Mouse (Mus musculus) liver, postnatal 0 days (tissue): ENCODE data around the gene Mri1. TPM values are rescaled to one million over a fixed set of nuclear protein-coding genes. Genes with fewer than 3 reads are reported as not detected.

Experiments
- ATAC-seq: fragments of 200-750 bp; cut with Nextera tagmentation; 2 replicates; pipeline ENCODE4 v1.8.0; 2017; ENCODE audit warnings: mild to moderate bottlenecking, moderate library complexity
- DNase-seq: peaks from one replicate; pipeline ENCODE4 v3.0.0-alpha.2; 2016
- H3K27ac ChIP-seq: fragments of 300-500 bp; sonication (generic); 2 replicates; pipeline ENCODE4 v1.5.1; 2014; ENCODE audit warnings: antibody characterized with exemption, moderate library complexity, mild to moderate bottlenecking, low read depth
- H3K27me3 ChIP-seq: fragments of 300-500 bp; sonication (generic); 2 replicates; pipeline ENCODE4 v1.6.1; 2014; ENCODE audit warnings: low read length, control low read depth, mixed read lengths; ENCODE audit not compliant: insufficient read depth
- H3K36me3 ChIP-seq: fragments of 300-500 bp; sonication (generic); replicated peaks from 2 replicates; pipeline ENCODE4 v1.6.1; 2014; ENCODE audit warnings: mild to moderate bottlenecking, control low read depth, low read length, moderate library complexity, mixed read lengths; ENCODE audit not compliant: insufficient read depth
- H3K4me1 ChIP-seq: fragments of 300-500 bp; sonication (generic); 2 replicates; pipeline ENCODE4 v1.6.1; 2014; ENCODE audit warnings: antibody characterized with exemption, mild to moderate bottlenecking, control low read depth; ENCODE audit not compliant: insufficient read depth
- H3K4me2 ChIP-seq: fragments of 300-500 bp; sonication (generic); 2 replicates; pipeline ENCODE4 v1.6.1; 2014; ENCODE audit warnings: low read depth, mild to moderate bottlenecking, low read length, moderate library complexity, mixed read lengths
- H3K4me3 ChIP-seq: fragments of 300-500 bp; sonication (generic); 2 replicates; pipeline ENCODE4 v1.5.1; 2014; ENCODE audit warnings: low read depth, low read length
- H3K9ac ChIP-seq: fragments of 300-500 bp; sonication (generic); replicated peaks from 2 replicates; pipeline ENCODE4 v1.6.1; 2014; ENCODE audit warnings: mild to moderate bottlenecking, moderate library complexity
- H3K9me3 ChIP-seq: fragments of 300-500 bp; sonication (generic); 2 replicates; pipeline ENCODE4 v1.6.1; 2016; ENCODE audit warnings: mild to moderate bottlenecking, control low read depth, low read length, mixed read lengths
- CTCF ChIP-seq: sonication (generic); IDR thresholded peaks from 2 replicates; pipeline ENCODE4 v1.5.1; 2016; ENCODE audit warnings: antibody characterized with exemption, low read depth
- EP300 ChIP-seq: IDR thresholded peaks from 2 replicates; pipeline ENCODE4 v1.6.1; 2016; ENCODE audit warnings: antibody characterized with exemption, low read depth, mild to moderate bottlenecking
- WGBS: fragments of 180-500 bp; shearing (Covaris S2); extraction: QIAGEN DNeasy Blood & Tissue Kit; methylation state at CpG from one replicate; pipeline ENCODE4 v1.1.7; 2014; ENCODE audit not compliant: insufficient replicate concordance; 5-methylcytosine and 5-hydroxymethylcytosine counted together
- microRNA counts: library from miRNA; unstranded; fragments of <30 nt; microRNA quantifications from one replicate; lab custom pipeline; 2015
- microRNA-seq: library from miRNA; unstranded; fragments of <30 nt; microRNA quantifications from one replicate; pipeline ENCODE4, GENCODE M21; 2016
- polyA plus RNA-seq: library from polyadenylated mRNA; unstranded; fragments of >200 nt; fragmentation: Nextera tagmentation; extraction: Ambion mirVana; gene quantifications from 2 replicates; pipeline ENCODE4 v1.2.1, GENCODE M21; 2015

The Mri1 gene
- polyA plus RNA-seq, 1 experiment from 2014 or later = 41.9 TPM

- no peak for TF ChIP-seq CTCF
- TF ChIP-seq EP300 = no peak
- 0 out of 2 replicates have a peak, but pooled peaks cover 3% of the 10 kb centered on the region for H3K36me3 ChIP-seq
- H3K9me3 ChIP-seq = no peaks in the 10 kb centered on the region
- peak overlapping the region; percentile 95 for H3K27ac ChIP-seq
- H3K27me3 ChIP-seq = peaks cover 9% of the 10 kb centered on the region; the same call in 1 of the 2 replicates
- no peak for ATAC-seq
- H3K9ac ChIP-seq = peak overlapping the region; percentile 86; the same call in 1 of the 2 replicates
- peaks cover 59% of the 10 kb centered on the region for H3K4me1 ChIP-seq
- peak; percentile 57 for DNase-seq
- WGBS = 35% methylated on average over 9 of the region's 9 CpGs
- H3K4me2 ChIP-seq = peak overlapping the region; percentile 91
- H3K4me3 ChIP-seq = peak overlapping the region; percentile 67
Observed at GRCm38 (mm10) chr8:84202466-84202865, 54.7 kb downstream of the Mri1 start.

- WGBS = 26% methylated on average over 15 of the region's 15 CpGs
- peaks cover 64% of the 10 kb centered on the region for H3K4me1 ChIP-seq
- H3K9ac ChIP-seq = peak overlapping the region; percentile 86
- H3K4me3 ChIP-seq = peak overlapping the region; percentile 67
- TF ChIP-seq EP300 = no peak
- no peak for TF ChIP-seq CTCF
- peaks cover 9% of the 10 kb centered on the region; the same call in 1 of the 2 replicates for H3K27me3 ChIP-seq
- H3K9me3 ChIP-seq = no peaks in the 10 kb centered on the region
- peak; percentile 62 for DNase-seq
- ATAC-seq = no peak
- H3K27ac ChIP-seq = peak overlapping the region; percentile 95
- H3K36me3 ChIP-seq = 0 out of 2 replicates have a peak, but pooled peaks cover 3% of the 10 kb centered on the region
- peak overlapping the region; percentile 91 for H3K4me2 ChIP-seq
Observed at GRCm38 (mm10) chr8:84201545-84202245, 55.4 kb downstream of the Mri1 start.

- TF ChIP-seq EP300 (no peak), CTCF (no peak)
- H3K4me3 ChIP-seq = peak overlapping the region; percentile 67
- H3K9me3 ChIP-seq = no peaks in the 10 kb centered on the region
- peaks cover 64% of the 10 kb centered on the region for H3K4me1 ChIP-seq
- peak; percentile 7; the same call in 1 of the 2 replicates for ATAC-seq
- 3% methylated on average over 52 of the region's 70 CpGs for WGBS
- H3K27ac ChIP-seq = peak overlapping the region; percentile 95
- H3K9ac ChIP-seq = peak overlapping the region; percentile 86
- peak overlapping the region; percentile 91 for H3K4me2 ChIP-seq
- H3K27me3 ChIP-seq = peaks cover 9% of the 10 kb centered on the region; the same call in 1 of the 2 replicates
- DNase-seq = peak; percentile 77
- H3K36me3 ChIP-seq = 0 out of 2 replicates have a peak, but pooled peaks cover 3% of the 10 kb centered on the region
Observed at GRCm38 (mm10) chr8:84200652-84201544, 56.2 kb downstream of the Mri1 start.

- H3K4me1 ChIP-seq = peaks cover 64% of the 10 kb centered on the region
- peak overlapping the region; percentile 67 for H3K4me3 ChIP-seq
- H3K27ac ChIP-seq = peak overlapping the region; percentile 95
- H3K9me3 ChIP-seq = no peaks in the 10 kb centered on the region
- no peaks in the 10 kb centered on the region for H3K36me3 ChIP-seq
- WGBS = 20% methylated on average over 8 of the region's 8 CpGs
- ATAC-seq = no peak
- H3K4me2 ChIP-seq = peak overlapping the region; percentile 91
- H3K9ac ChIP-seq = peak overlapping the region; percentile 86; the same call in 1 of the 2 replicates
- peaks cover 9% of the 10 kb centered on the region; the same call in 1 of the 2 replicates for H3K27me3 ChIP-seq
- TF ChIP-seq EP300 (no peak), CTCF (no peak)
- no peak for DNase-seq
Observed at GRCm38 (mm10) chr8:84200126-84200555, 57.0 kb downstream of the Mri1 start.

MicroRNAs encoded within 50 kb of the gene (microRNA counts, 519-probe panel; counts per million panel counts)
- microRNA mmu-miR-23a (lab: Ali Mortazavi, UCI) = 6,212 counts per million, percentile 74 among the panel's probes with 10 or more counts
- 6,602 counts per million, percentile 79 among the panel's probes with 10 or more counts for microRNA mmu-miR-27a (lab: Ali Mortazavi, UCI)

Small RNAs within 50 kb of the gene (microRNA-seq; reads per million reads assigned to microRNA genes)
- gene Mir23a = 19,023 reads per million, percentile 96 among the genes with 10 or more reads in this experiment
- gene Mir24-2 = not detected
- 749 reads per million, percentile 67 among the genes with 10 or more reads in this experiment for gene Mir27a
- not detected for gene Mir3074-2

Other genes starting within 250 kb of the Mri1 start
- 0.40 TPM in 1 of 2 replicates, not detected in the other for gene 2210011C24Rik, start 245.2 kb downstream of the Mri1 start, polyA plus RNA-seq
- gene Palm3, start 235.9 kb downstream of the Mri1 start, polyA plus RNA-seq = 0.04 TPM in 1 of 2 replicates, not detected in the other
- gene Il27ra, start 214.7 kb downstream of the Mri1 start, polyA plus RNA-seq = 0.76 and 0.88 TPM in 2 replicates
- 0.18 TPM in 1 of 2 replicates, not detected in the other for gene Rln3, start 212.3 kb downstream of the Mri1 start, polyA plus RNA-seq
- gene Gm10643, start 192.2 kb downstream of the Mri1 start, polyA plus RNA-seq = 0.36 and 0.41 TPM in 2 replicates
- gene Rfx1, start 190.5 kb downstream of the Mri1 start, polyA plus RNA-seq = 1.3 and 1.5 TPM in 2 replicates
- gene Dcaf15, start 152.6 kb downstream of the Mri1 start, polyA plus RNA-seq = 2.3 and 2.8 TPM in 2 replicates
- not detected in 2 replicates for gene Podnl1, start 131.3 kb downstream of the Mri1 start, polyA plus RNA-seq
- gene Cc2d1a, start 109.4 kb downstream of the Mri1 start, polyA plus RNA-seq = 4.4 and 4.5 TPM in 2 replicates
- 0.24 and 0.29 TPM in 2 replicates for gene 4930432K21Rik, start 109.3 kb downstream of the Mri1 start, polyA plus RNA-seq
- gene Nanos3, start 72.1 kb downstream of the Mri1 start, polyA plus RNA-seq = 0.34 and 0.79 TPM in 2 replicates
- 1.4 and 1.6 TPM in 2 replicates for gene Zswim4, start 20.3 kb downstream of the Mri1 start, polyA plus RNA-seq
- 189 and 201 TPM in 2 replicates for gene D8Ertd738e, start 7.6 kb downstream of the Mri1 start, polyA plus RNA-seq
- 4.7 and 6.5 TPM in 2 replicates for gene Ccdc130, start 13.1 kb upstream of the Mri1 start, polyA plus RNA-seq
- 0.49 and 0.92 TPM in 2 replicates for gene Cacna1a, start 131.1 kb upstream of the Mri1 start, polyA plus RNA-seq